ENCODE assay signal across 9 mouse cellular contexts in the genomic region with DNA sequence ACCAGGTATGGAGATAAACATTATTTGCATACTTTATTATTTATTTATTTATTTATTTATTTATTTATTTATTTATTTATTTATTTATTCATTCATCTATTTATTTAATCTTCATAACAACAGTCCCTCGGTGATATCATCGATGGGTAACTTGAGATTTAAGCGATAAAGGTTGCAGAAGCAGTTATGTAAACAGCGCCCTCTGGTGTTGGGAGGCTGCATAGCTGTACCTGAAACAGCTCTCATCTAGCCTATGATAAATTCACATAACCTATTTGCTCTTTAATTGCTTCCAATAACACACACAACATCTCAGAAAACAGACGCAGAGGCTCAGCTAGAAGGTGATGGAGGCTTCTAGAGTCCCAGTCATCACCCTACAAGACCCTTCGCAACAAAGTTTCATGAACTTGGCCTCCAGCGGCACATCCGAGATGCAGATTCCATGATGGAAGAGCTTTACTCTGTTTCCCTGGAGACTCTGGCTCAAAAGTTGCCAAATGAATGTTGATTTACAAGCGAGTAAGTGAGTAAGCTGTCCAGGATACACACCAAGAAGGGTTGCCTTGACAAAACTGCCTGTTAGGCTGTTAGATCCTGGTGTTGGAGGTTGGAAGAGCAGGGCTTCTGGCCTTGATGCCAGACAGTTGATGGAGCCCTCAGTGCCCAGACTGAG.
DNase-seq lines count a peak whose midpoint lies in the region; ATAC-seq and TF ChIP-seq lines count a peak whose summit lies in the region.
"Had no signal": no experiment of that assay in that cellular context is flagged by ENCODE, and none has a peak within 500 bp of the region (broad histone marks: within the 10 kb centered on the region; RNA-seq: fewer than 3 reads in every experiment).

No protein-coding gene starts in this region.

- no peaks in the 10 kb centered on the region for H3K27me3 ChIP-seq in heart, embryonic 11.5 days (ENCODE audit: control insufficient read depth, insufficient read depth, low read length)
- H3K27me3 ChIP-seq: hindbrain, embryonic 15.5 days had no signal

- DNase-seq in kidney, postnatal 10 days, result peak; percentile 41
- DNase-seq in kidney, postnatal 14 days, result no peak
- DNase-seq in ES-E14 (ENCODE audit: low read depth, low spot score), result peak; percentile 28
- DNase-seq in naive thymus-derived CD4-positive, alpha-beta T cell, adult 2 months (ENCODE audit: low read depth), result peak; percentile 65
- DNase-seq in gastrocnemius, postnatal 25 days, result no peak

- peaks cover 0 to 2% of the 10 kb centered on the region in 2 experiments; a peak in 1 of 4 replicates for H3K4me1 ChIP-seq in ES-E14 (ENCODE audit: control insufficient read depth in 2 of 2, insufficient read depth in 2 of 2, low read length in 2 of 2, poor library complexity in 1 of 2)
- H3K4me1 ChIP-seq in brown adipose tissue, adult 24 weeks (ENCODE audit: control insufficient read depth, insufficient read depth, insufficient read length, low read length), result no peaks in the 10 kb centered on the region
- no peaks in the 10 kb centered on the region for H3K4me1 ChIP-seq in heart, embryonic 11.5 days (ENCODE audit: control insufficient read depth, insufficient read depth, low read length)
- H3K4me1 ChIP-seq: hindbrain, embryonic 15.5 days had no signal

- H3K9ac ChIP-seq in ES-E14 (ENCODE audit: insufficient read depth, low read depth, low read length, poor library complexity, severe bottlenecking), result no peak overlapping the region
- no peak overlapping the region for H3K9ac ChIP-seq in heart, embryonic 11.5 days (ENCODE audit: low read depth, low read length)
- H3K9ac ChIP-seq: embryonic facial prominence, embryonic 13.5 days; hindbrain, embryonic 15.5 days had no signal

- H3K4me2 ChIP-seq in heart, embryonic 11.5 days, result no peak overlapping the region
- H3K4me2 ChIP-seq: embryonic facial prominence, embryonic 13.5 days; hindbrain, embryonic 15.5 days had no signal

- in situ Hi-C loops in ES-E14 (cut with MboI; ENCODE audit: low sequenced_read_pairs in 2 of 2, unreplicated experiment in 2 of 2), result no loop called here

- 73% methylated on average over 9 of the region's 9 CpGs for WGBS in heart, embryonic 11.5 days (ENCODE audit: insufficient replicate concordance)

- ATAC-seq in heart, embryonic 11.5 days (replicated peaks; ENCODE audit: insufficient number of reproducible peaks, low FRiP score, low TSS enrichment), result no peak

- H3K36me3 ChIP-seq in ES-E14 (ENCODE audit: control insufficient read depth, insufficient read depth, low read length, poor library complexity, severe bottlenecking), result no peaks in the 10 kb centered on the region
- H3K36me3 ChIP-seq in heart, embryonic 11.5 days (ENCODE audit: control insufficient read depth, insufficient read depth, low read length), result no peaks in the 10 kb centered on the region
- H3K36me3 ChIP-seq: embryonic facial prominence, embryonic 13.5 days; hindbrain, embryonic 15.5 days had no signal

- H3K4me3 ChIP-seq in ES-E14 (ENCODE audit: insufficient read depth in 1 of 2, low read depth in 1 of 2, low read length in 2 of 2, poor library complexity in 1 of 2, severe bottlenecking in 1 of 2), result no peak overlapping the region
- H3K4me3 ChIP-seq in brown adipose tissue, adult 24 weeks (ENCODE audit: insufficient read depth, low read depth, low read length), result no peak overlapping the region
- no peak overlapping the region for H3K4me3 ChIP-seq in heart, embryonic 11.5 days (ENCODE audit: low read depth, low read length)
- H3K4me3 ChIP-seq: embryonic facial prominence, embryonic 13.5 days; hindbrain, embryonic 15.5 days had no signal

- no peak overlapping the region for H3K27ac ChIP-seq in ES-E14 (ENCODE audit: insufficient read depth, low read depth, low read length, poor library complexity, severe bottlenecking)
- peak overlapping the region; percentile 45 for H3K27ac ChIP-seq in brown adipose tissue, adult 24 weeks (replicated peaks; ENCODE audit: low read depth, low read length)
- no peak overlapping the region for H3K27ac ChIP-seq in heart, embryonic 11.5 days (ENCODE audit: low read depth, low read length)
- H3K27ac ChIP-seq: embryonic facial prominence, embryonic 13.5 days; hindbrain, embryonic 15.5 days had no signal

- no peaks in the 10 kb centered on the region for H3K9me3 ChIP-seq in ES-E14 (ENCODE audit: control insufficient read depth, insufficient read depth, low read depth, low read length)
- H3K9me3 ChIP-seq in heart, embryonic 11.5 days (replicated peaks; ENCODE audit: control insufficient read depth, low read length), result no peaks in the 10 kb centered on the region
- H3K9me3 ChIP-seq: embryonic facial prominence, embryonic 13.5 days; hindbrain, embryonic 15.5 days had no signal

TF ChIP-seq in ES-E14, 5 proteins besides CTCF, POLR2A, EP300 and RAD21:
- TF ChIP-seq CHD2 (IDR thresholded peaks at IDR 0.05; ENCODE audit: low read depth, low read length) (no peak), ZC3H11A (IDR thresholded peaks at IDR 0.05; ENCODE audit: borderline replicate concordance, low read depth, low read length) (no peak), ZNF384 (IDR thresholded peaks at IDR 0.05; ENCODE audit: low read depth, low read length) (no peak), HCFC1 (IDR thresholded peaks at IDR 0.05; ENCODE audit: borderline replicate concordance, insufficient read depth, low read length) (no peak), MAFK (IDR thresholded peaks at IDR 0.05; ENCODE audit: insufficient read depth, low read depth, low read length) (no peak)

Comparison
In these comparisons a context has a peak if more than half of its experiments do, and no peak if none do; other contexts are left out.
1. DNase-seq: peak in kidney, postnatal 10 days (single experiment), ES-E14 (single experiment) and naive thymus-derived CD4-positive, alpha-beta T cell, adult 2 months (single experiment); none in kidney, postnatal 14 days (single experiment) and gastrocnemius, postnatal 25 days (single experiment).